Mouse (Mus musculus) midbrain, embryonic 14.5 days (tissue): ENCODE data around the gene Ndufa4l2. TPM values are rescaled to one million over a fixed set of nuclear protein-coding genes. Genes with fewer than 3 reads are reported as not detected.

Experiments
- ATAC-seq: fragments of 200-750 bp; cut with Nextera tagmentation; 2 replicates; pipeline ENCODE4 v1.8.0; 2017; ENCODE audit warnings: moderate number of reproducible peaks, moderate library complexity; ENCODE audit not compliant: low FRiP score, low TSS enrichment
- DNase-seq: peaks from one replicate; pipeline ENCODE4 v3.0.0-alpha.2; 2015
- H3K27ac ChIP-seq: fragments of 300-500 bp; sonication (generic); replicated peaks from 2 replicates; pipeline ENCODE4 v1.5.1; 2014; ENCODE audit warnings: mild to moderate bottlenecking, low read depth, low read length, moderate library complexity
- H3K27me3 ChIP-seq: fragments of 300-500 bp; sonication (generic); 2 replicates; pipeline ENCODE4 v1.6.1; 2014; ENCODE audit warnings: low read length, control low read depth, mixed read lengths; ENCODE audit not compliant: control insufficient read depth, insufficient read depth
- H3K36me3 ChIP-seq: fragments of 300-500 bp; sonication (generic); 2 replicates; pipeline ENCODE4 v1.6.1; 2014; ENCODE audit warnings: low read length, control low read depth; ENCODE audit not compliant: control insufficient read depth, insufficient read depth
- H3K4me1 ChIP-seq: fragments of 300-500 bp; sonication (generic); 2 replicates; pipeline ENCODE4 v1.6.1; 2014; ENCODE audit warnings: mild to moderate bottlenecking, antibody characterized with exemption, low read length, control low read depth; ENCODE audit not compliant: control insufficient read depth, insufficient read depth
- H3K4me2 ChIP-seq: fragments of 300-500 bp; sonication (generic); 2 replicates; pipeline ENCODE4 v1.6.1; 2014; ENCODE audit warnings: mild to moderate bottlenecking, low read length, moderate library complexity
- H3K4me3 ChIP-seq: fragments of 300-500 bp; sonication (generic); replicated peaks from 2 replicates; pipeline ENCODE4 v1.5.1; 2014; ENCODE audit warnings: low read depth, low read length
- H3K9ac ChIP-seq: fragments of 300-500 bp; sonication (generic); replicated peaks from 2 replicates; pipeline ENCODE4 v1.6.1; 2014; ENCODE audit warnings: mild to moderate bottlenecking, low read length, moderate library complexity
- H3K9me3 ChIP-seq: fragments of 300-500 bp; sonication (generic); 2 replicates; pipeline ENCODE4 v1.6.1; 2016; ENCODE audit warnings: low read length, control low read depth, mixed read lengths; ENCODE audit not compliant: control insufficient read depth
- WGBS: fragments of 180-500 bp; shearing (Covaris S2); extraction: QIAGEN DNeasy Blood & Tissue Kit; methylation state at CpG from one replicate; pipeline ENCODE4 v1.1.7; 2014; 5-methylcytosine and 5-hydroxymethylcytosine counted together
- polyA plus RNA-seq: library from polyadenylated mRNA; unstranded; fragments of >200 nt; fragmentation: Nextera tagmentation; extraction: Ambion mirVana; gene quantifications from 2 replicates; pipeline ENCODE4 v1.2.1, GENCODE M21; 2014

The Ndufa4l2 gene
- polyA plus RNA-seq, 1 experiment from 2014 or later: 14.2 TPM

GRCm38 (mm10) chr10:127526681-127527080 is 11.9 kb downstream of the Ndufa4l2 start:
- Histone ChIP-seq H3K9me3 (no peaks in the 10 kb centered on the region), H3K4me1 (peaks cover 70% of the 10 kb centered on the region), H3K27me3 (peaks cover 62% of the 10 kb centered on the region), H3K27ac (peak overlapping the region; percentile 79), H3K36me3 (no peaks in the 10 kb centered on the region), H3K4me3 (peak overlapping the region; percentile 16), H3K9ac (peak overlapping the region; percentile 36), H3K4me2 (peak overlapping the region; percentile 76)
- DNase-seq (no peak), ATAC-seq (no peak)
- under 1% methylated on average over 26 of the region's 26 CpGs for WGBS

GRCm38 (mm10) chr10:127527481-127527880 is 12.7 kb downstream of the Ndufa4l2 start:
- 2% methylated on average over 17 of the region's 17 CpGs for WGBS
- Histone ChIP-seq H3K9ac (peak overlapping the region; percentile 36), H3K36me3 (no peaks in the 10 kb centered on the region), H3K4me2 (peak overlapping the region; percentile 76), H3K9me3 (no peaks in the 10 kb centered on the region), H3K27ac (peak overlapping the region; percentile 79), H3K4me1 (peaks cover 73% of the 10 kb centered on the region), H3K4me3 (peak overlapping the region; percentile 16), H3K27me3 (peaks cover 68% of the 10 kb centered on the region)
- DNase-seq (no peak), ATAC-seq (peak; percentile 22; the same call in 1 of the 2 replicates)

- Histone ChIP-seq H3K36me3 (no peaks in the 10 kb centered on the region), H3K27ac (peak overlapping the region; percentile 81), H3K9me3 (no peaks in the 10 kb centered on the region), H3K27me3 (peaks cover 76% of the 10 kb centered on the region), H3K4me2 (peak overlapping the region; percentile 76), H3K4me3 (peak overlapping the region; percentile 56), H3K9ac (peak overlapping the region; percentile 72), H3K4me1 (peaks cover 88% of the 10 kb centered on the region)
- WGBS: under 1% methylated on average over 18 of the region's 25 CpGs
- DNase-seq: no peak
- ATAC-seq: no peak
Observed at GRCm38 (mm10) chr10:127530945-127531344, 16.2 kb downstream of the Ndufa4l2 start.

GRCm38 (mm10) chr10:127531548-127531947 is 16.8 kb downstream of the Ndufa4l2 start:
- H3K36me3 ChIP-seq: no peaks in the 10 kb centered on the region

GRCm38 (mm10) chr10:127534036-127534928 is 19.5 kb downstream of the Ndufa4l2 start, which contains the start of gene Nxph4:
Nxph4 (minus strand) TSS chr10:127534559.
- Histone ChIP-seq H3K36me3 (peaks cover 12% of the 10 kb centered on the region), H3K4me2 (peak within 1 kb of the TSS; percentile 76), H3K27ac (peak within 1 kb of the TSS; percentile 75), H3K27me3 (peaks cover 46% of the 10 kb centered on the region), H3K9ac (peak within 1 kb of the TSS; percentile 72), H3K4me1 (peaks cover 73% of the 10 kb centered on the region), H3K4me3 (peak within 1 kb of the TSS; percentile 56), H3K9me3 (no peaks in the 10 kb centered on the region)
- ATAC-seq (peak; percentile 22; the same call in 1 of the 2 replicates), DNase-seq (no peak)
- under 1% methylated on average over 62 of the region's 78 CpGs for WGBS

More at GRCm38 (mm10) chr10:127531548-127531947, 16.8 kb downstream of the Ndufa4l2 start:
- Histone ChIP-seq H3K27me3 (peaks cover 70% of the 10 kb centered on the region), H3K4me1 (peaks cover 88% of the 10 kb centered on the region), H3K4me3 (peak overlapping the region; percentile 56), H3K9ac (peak overlapping the region; percentile 72; the same call in 1 of the 2 replicates), H3K9me3 (no peaks in the 10 kb centered on the region), H3K27ac (peak overlapping the region; percentile 81), H3K4me2 (peak overlapping the region; percentile 76)
- ATAC-seq (no peak), DNase-seq (no peak)
- 4% methylated on average over 4 of the region's 4 CpGs for WGBS

GRCm38 (mm10) chr10:127534929-127535384 is 20.2 kb downstream of the Ndufa4l2 start:
- H3K27me3 ChIP-seq: peaks cover 39% of the 10 kb centered on the region
- no peak for DNase-seq
- WGBS: under 1% methylated on average over 30 of the region's 30 CpGs
- 0 out of 2 replicates have a peak, but pooled peaks have one; percentile 9 for ATAC-seq
- peak overlapping the region; percentile 76 for H3K4me2 ChIP-seq
- H3K9ac ChIP-seq: peak overlapping the region; percentile 72
- H3K4me1 ChIP-seq: peaks cover 66% of the 10 kb centered on the region
- peak overlapping the region; percentile 56 for H3K4me3 ChIP-seq
- peak overlapping the region; percentile 75 for H3K27ac ChIP-seq
- H3K36me3 ChIP-seq: peaks cover 19% of the 10 kb centered on the region
- H3K9me3 ChIP-seq: no peaks in the 10 kb centered on the region

GRCm38 (mm10) chr10:127536586-127537314 is 22.0 kb downstream of the Ndufa4l2 start:
- Histone ChIP-seq H3K4me1 (peaks cover 49% of the 10 kb centered on the region), H3K9ac (no peak overlapping the region; the same call in 1 of the 2 replicates), H3K36me3 (peaks cover 36% of the 10 kb centered on the region), H3K9me3 (no peaks in the 10 kb centered on the region), H3K27me3 (peaks cover 32% of the 10 kb centered on the region), H3K27ac (peak overlapping the region; percentile 75), H3K4me3 (no peak overlapping the region), H3K4me2 (peak overlapping the region; percentile 76)
- WGBS: 9% methylated on average over 8 of the region's 8 CpGs
- DNase-seq (peak; percentile 87), ATAC-seq (peak; percentile 44; the same call in 1 of the 2 replicates)

GRCm38 (mm10) chr10:127537854-127538583 is 23.3 kb downstream of the Ndufa4l2 start:
- DNase-seq: peak; percentile 90
- Histone ChIP-seq H3K27ac (peak overlapping the region; percentile 74), H3K4me3 (no peak overlapping the region), H3K4me1 (peaks cover 41% of the 10 kb centered on the region), H3K9me3 (no peaks in the 10 kb centered on the region), H3K36me3 (peaks cover 49% of the 10 kb centered on the region), H3K9ac (no peak overlapping the region), H3K4me2 (no peak overlapping the region), H3K27me3 (peaks cover 22% of the 10 kb centered on the region)
- 23% methylated on average over 7 of the region's 7 CpGs for WGBS
- 0 out of 2 replicates have a peak, but pooled peaks have one; percentile 19 for ATAC-seq
